Mouse (Mus musculus): ENCODE results near the gene Gspt1.

DNA sequence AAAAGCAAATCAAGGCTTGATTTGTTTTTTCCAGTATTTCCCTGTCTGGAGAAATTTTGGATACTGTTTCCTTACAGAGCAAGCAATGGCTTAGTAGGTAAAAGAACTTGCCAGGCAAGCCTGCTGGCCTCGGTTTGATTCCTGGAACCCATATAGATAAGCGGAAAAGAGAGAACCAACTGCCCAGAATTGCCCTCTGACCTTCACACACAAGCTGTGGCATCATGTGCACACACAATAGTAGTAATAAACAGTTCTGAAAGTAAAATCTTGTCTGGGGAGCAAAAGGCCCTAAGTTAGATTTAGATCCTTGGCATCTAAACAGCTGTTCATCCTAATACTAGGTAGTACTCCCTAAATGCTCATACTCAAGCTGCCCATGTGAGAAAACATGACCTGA is 6.3 kb downstream of the Gspt1 start:
- no peak for TF ChIP-seq CTCF (IDR thresholded peaks at IDR 0.05; ENCODE audit: low read depth, low read length)
- no peak for TF ChIP-seq GATA1 (IDR thresholded peaks at IDR 0.05; ENCODE audit: borderline replicate concordance, low read length)

Measured in G1E (cell line).